Mouse (Mus musculus): ENCODE data around the gene Hopx. TPM values are rescaled to one million over a fixed set of nuclear protein-coding genes. Genes with fewer than 3 reads are reported as not detected.

Hopx gene
- polyA plus RNA-seq (2012; rRNA removed) = 24.7 and 25.2 TPM in 2 replicates

DNA sequence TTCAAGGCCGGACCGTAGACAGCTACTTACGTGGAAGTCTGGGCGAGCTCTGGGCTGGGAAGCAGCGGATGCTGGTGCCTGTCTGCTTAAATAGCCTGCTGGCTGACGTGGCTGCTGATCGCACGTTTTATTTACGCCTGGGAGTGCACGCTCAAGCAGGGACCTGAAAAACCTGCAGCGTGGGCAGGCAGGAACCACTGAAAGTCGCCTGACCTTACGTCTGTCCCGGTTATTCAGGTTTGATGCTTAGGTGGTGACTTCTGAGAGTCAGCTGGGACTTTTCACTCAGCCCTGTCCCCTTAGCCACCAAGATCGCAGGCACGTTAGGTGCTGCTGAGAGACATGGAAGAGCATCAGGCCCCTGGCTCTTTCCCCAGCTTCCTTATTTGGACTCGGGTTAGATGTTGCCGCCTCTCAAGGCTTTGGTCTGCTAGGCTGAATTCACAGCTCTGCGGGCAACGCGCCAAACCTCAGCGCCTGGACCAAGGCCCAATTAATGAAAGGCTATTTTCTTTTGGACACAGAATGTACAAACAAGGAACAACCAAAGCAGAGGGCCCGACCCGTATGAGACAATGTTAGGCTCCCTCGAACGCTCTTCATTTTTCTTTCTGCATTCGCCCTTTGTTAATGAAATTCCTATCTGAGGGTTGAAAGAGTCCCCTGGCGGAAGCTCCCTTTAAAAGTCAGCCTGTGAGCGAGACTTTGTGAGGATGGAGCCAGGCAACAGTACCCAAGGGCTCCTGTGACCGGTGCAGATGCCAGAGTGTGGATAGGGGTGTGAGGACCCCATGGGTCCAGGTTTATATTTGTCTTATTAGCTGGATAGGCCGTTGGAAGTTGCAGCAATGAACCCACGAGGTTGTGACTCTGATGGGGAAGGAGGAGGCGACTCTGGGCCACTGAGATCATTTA, at the start of gene Hopx:
TSS of gene Hopx (minus strand) at position 305 of the 915 bp plus-strand sequence.

Other genes starting within 250 kb of the Hopx start
- gene Aasdh, start 209.6 kb downstream of the Hopx start, polyA plus RNA-seq (2012; rRNA removed) = 8.3 and 9.8 TPM in 2 replicates
- 60.0 and 65.5 TPM in 2 replicates for gene Paics, start 163.8 kb downstream of the Hopx start, polyA plus RNA-seq (2012; rRNA removed)
- gene Ppat, start 163.5 kb downstream of the Hopx start, polyA plus RNA-seq (2012; rRNA removed) = 7.5 and 9.2 TPM in 2 replicates
- 18.0 and 20.1 TPM in 2 replicates for gene Srp72, start 140.4 kb downstream of the Hopx start, polyA plus RNA-seq (2012; rRNA removed)
- gene Arl9, start 111.1 kb downstream of the Hopx start, polyA plus RNA-seq (2012; rRNA removed) = not detected in 2 replicates
- gene Thegl, start 99.1 kb downstream of the Hopx start, polyA plus RNA-seq (2012; rRNA removed) = 0.08 and 0.31 TPM in 2 replicates
- 0.31 TPM in 1 of 2 replicates, not detected in the other for gene Spink2, start 96.3 kb upstream of the Hopx start, polyA plus RNA-seq (2012; rRNA removed)
- 10.5 and 10.8 TPM in 2 replicates for gene Rest, start 150.4 kb upstream of the Hopx start, polyA plus RNA-seq (2012; rRNA removed)
- 26.4 and 34.2 TPM in 2 replicates for gene Noa1, start 195.0 kb upstream of the Hopx start, polyA plus RNA-seq (2012; rRNA removed)
- gene Polr2b, start 195.0 kb upstream of the Hopx start, polyA plus RNA-seq (2012; rRNA removed) = 16.1 and 30.7 TPM in 2 replicates

All from ovary, adult 2 months (tissue).